Mouse (Mus musculus) thymus, adult 2 months (tissue): ENCODE measurements around the gene Sp6. TPM values are rescaled to one million over a fixed set of nuclear protein-coding genes. Genes with fewer than 3 reads are reported as not detected.

Experiments used
- DNase-seq: peaks from one replicate; pipeline ENCODE4 v3.0.0; 2021
- H3K27ac ChIP-seq: fragments of 200-500 bp; 2 replicates; pipeline ENCODE4 v1.5.1; 2012; ENCODE audit warnings: low read length, control low read depth; ENCODE audit not compliant: control insufficient read depth, insufficient read depth
- H3K27me3 ChIP-seq: fragments of 200-500 bp; 2 replicates; pipeline ENCODE4 v1.6.1; 2012; ENCODE audit warnings: mild to moderate bottlenecking, low read length, moderate library complexity, mixed read lengths; ENCODE audit not compliant: control insufficient read depth, insufficient read depth
- H3K36me3 ChIP-seq: fragments of 200-500 bp; 2 replicates; pipeline ENCODE4 v1.6.1; 2012; ENCODE audit warnings: mild to moderate bottlenecking, low read length, moderate library complexity; ENCODE audit not compliant: control insufficient read depth, insufficient read depth
- H3K4me1 ChIP-seq: fragments of 200-500 bp; replicated peaks from 2 replicates; pipeline ENCODE4 v1.6.1; 2012; ENCODE audit warnings: low read length; ENCODE audit not compliant: control insufficient read depth, insufficient read depth
- H3K4me3 ChIP-seq: fragments of 200-500 bp; 2 replicates; pipeline ENCODE4 v1.5.1; 2012; ENCODE audit warnings: mild to moderate bottlenecking, low read length, control low read depth, moderate library complexity; ENCODE audit not compliant: control insufficient read depth, insufficient read depth
- CTCF ChIP-seq: fragments of 200-500 bp; IDR thresholded peaks from 2 replicates; pipeline ENCODE4 v1.5.1; 2012; ENCODE audit warnings: mild to moderate bottlenecking, control low read depth, low read length, moderate library complexity, borderline replicate concordance; ENCODE audit not compliant: control insufficient read depth, poor library complexity, insufficient read depth; ENCODE audit errors: extremely low read depth
- POLR2A ChIP-seq: fragments of 200-500 bp; IDR thresholded peaks from 2 replicates; pipeline ENCODE4 v1.6.1; 2012; ENCODE audit warnings: mild to moderate bottlenecking, low read length, control low read depth, moderate library complexity; ENCODE audit not compliant: control insufficient read depth, poor library complexity, insufficient read depth; ENCODE audit errors: extremely low read depth
- WGBS: fragments of 180-500 bp; shearing (Covaris S2); methylation state at CpG from one replicate; pipeline ENCODE4 v1.1.7; 2018; 5-methylcytosine and 5-hydroxymethylcytosine counted together
- polyA plus RNA-seq: library from polyadenylated mRNA; depleted of rRNA; stranded (reverse); fragments of >200 nt; gene quantifications from 2 replicates; pipeline ENCODE4 v1.2.3, GENCODE M21; 2012

The Sp6 gene
- polyA plus RNA-seq, 1 experiment, result 5.6 TPM

DNA sequence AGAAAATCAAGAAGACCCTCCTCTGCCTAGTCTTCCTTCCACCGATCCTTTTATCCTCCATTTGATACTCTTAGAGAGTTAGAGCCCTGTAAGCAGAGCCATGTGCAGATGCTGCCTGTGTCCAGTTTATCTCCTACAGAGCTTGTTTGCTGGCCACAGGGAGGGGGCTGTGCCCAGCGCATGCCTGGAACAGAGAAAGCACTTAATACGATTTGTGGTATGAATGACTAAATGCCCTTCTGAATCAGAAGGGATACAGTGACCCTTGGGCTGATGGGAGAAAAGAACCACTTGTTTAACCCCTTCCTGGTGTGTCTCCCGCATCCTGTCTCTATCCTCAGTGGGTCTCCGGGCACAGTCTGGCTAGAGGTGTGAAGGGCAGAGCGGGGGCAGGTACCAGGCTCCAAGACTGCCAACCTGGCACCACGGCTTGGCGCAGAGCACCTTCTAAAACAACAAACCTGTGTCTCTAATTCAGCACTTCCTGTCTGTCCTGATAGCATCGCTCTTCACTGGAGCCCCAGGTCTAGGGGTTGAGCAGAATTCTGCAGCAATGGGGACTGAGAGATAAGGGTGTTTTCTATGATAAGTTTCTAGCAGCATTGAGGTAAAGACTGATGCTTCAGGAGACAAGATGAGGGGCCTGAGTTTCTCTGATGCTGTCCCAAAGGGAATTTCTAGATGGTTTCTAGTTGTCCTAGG, 6.0 kb upstream of the Sp6 start:
- H3K27ac ChIP-seq, result peak overlapping the region; percentile 19; the same call in 1 of the 2 replicates
- TF ChIP-seq POLR2A (no peak), CTCF (no peak)
- 56% methylated on average over 9 of the region's 9 CpGs for WGBS
- DNase-seq, result no peak
- no peak overlapping the region for H3K4me3 ChIP-seq
- no peaks in the 10 kb centered on the region for H3K27me3 ChIP-seq
- H3K36me3 ChIP-seq, result no peaks in the 10 kb centered on the region
- peaks cover 20% of the 10 kb centered on the region for H3K4me1 ChIP-seq

DNA sequence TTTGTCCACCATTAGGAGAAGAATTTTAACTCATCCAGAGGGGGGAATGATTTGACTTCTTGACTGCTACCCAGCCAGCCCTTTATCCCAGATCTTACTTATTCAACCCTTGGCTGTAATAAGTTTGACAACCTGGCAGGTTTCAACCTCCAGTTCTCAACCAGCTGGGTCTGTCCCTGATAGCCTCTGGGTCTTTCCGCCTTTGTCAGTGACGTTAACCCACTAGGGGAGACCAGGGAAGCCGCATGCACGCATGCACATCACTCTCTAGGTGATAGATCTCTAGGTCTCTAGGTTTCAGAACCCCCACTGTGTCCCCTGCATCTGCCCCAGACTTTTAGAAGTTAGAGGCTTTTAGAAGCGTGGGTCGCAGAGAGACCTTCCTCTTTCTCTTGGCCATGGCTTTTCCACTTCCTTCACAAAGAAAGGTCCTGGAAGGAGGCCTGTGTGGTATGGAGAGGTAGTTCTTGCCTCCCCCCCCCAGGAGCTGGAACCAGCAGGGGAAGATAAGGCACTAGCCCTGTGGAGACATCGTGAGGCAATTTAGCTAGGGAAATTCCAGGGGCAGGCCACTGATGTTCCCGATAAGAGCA, 3.9 kb upstream of the Sp6 start:
- H3K4me1 ChIP-seq, result peaks cover 20% of the 10 kb centered on the region
- no peak overlapping the region for H3K4me3 ChIP-seq
- 81% methylated on average over 8 of the region's 8 CpGs for WGBS
- H3K27me3 ChIP-seq, result no peaks in the 10 kb centered on the region
- TF ChIP-seq POLR2A (no peak), CTCF (no peak)
- H3K36me3 ChIP-seq, result no peaks in the 10 kb centered on the region
- no peak for DNase-seq
- no peak overlapping the region for H3K27ac ChIP-seq

DNA sequence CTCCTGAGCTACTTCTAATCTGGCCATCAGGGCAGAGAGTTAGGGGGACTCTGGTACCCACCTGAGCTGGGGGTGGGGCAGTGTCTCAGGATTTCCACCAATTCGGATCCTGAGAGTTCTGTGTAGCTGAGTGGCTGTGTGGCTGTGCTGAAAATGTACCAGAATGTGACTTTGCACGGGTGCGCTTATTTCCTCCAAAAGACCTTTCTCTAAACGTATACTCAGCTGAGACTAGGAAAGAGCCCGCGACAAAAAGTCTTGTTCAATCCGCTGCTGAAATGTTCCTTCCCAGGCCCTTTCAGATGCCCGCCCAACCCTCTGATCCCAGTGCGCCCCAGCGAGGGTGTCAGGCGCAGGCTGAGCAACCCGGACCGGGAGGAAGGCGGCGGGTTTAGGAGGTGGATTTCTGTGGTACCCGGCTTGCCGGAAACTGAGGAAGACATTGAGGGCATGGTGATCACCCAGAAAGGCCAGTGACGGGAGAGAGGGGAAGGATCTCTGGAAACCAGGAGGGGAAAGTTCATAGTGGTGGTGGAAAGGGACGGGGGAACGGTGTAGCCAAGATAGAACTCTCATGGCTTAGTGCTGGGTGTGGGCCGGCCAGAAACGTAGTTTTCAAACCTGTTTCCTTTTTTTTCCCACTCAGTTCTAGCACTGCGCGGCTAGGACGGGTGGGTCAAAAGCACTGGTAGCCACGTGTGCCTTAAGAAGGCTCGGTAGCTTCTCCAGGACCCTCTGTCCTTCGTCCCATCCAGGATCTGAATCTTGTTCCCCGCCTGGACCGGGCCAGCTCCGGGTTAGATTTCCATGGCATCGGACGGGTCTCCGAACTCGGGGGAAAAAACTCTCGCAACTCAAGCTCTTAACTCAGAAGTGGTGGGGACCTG, 4.7 kb downstream of the Sp6 start:
- H3K27me3 ChIP-seq, result peaks cover 32% of the 10 kb centered on the region
- no peak overlapping the region for H3K27ac ChIP-seq
- TF ChIP-seq CTCF (no peak), POLR2A (no peak)
- 2% methylated on average over 36 of the region's 36 CpGs for WGBS
- no peaks in the 10 kb centered on the region for H3K36me3 ChIP-seq
- H3K4me1 ChIP-seq, result peaks cover 38% of the 10 kb centered on the region
- DNase-seq, result no peak
- H3K4me3 ChIP-seq, result peak overlapping the region; percentile 34

DNA sequence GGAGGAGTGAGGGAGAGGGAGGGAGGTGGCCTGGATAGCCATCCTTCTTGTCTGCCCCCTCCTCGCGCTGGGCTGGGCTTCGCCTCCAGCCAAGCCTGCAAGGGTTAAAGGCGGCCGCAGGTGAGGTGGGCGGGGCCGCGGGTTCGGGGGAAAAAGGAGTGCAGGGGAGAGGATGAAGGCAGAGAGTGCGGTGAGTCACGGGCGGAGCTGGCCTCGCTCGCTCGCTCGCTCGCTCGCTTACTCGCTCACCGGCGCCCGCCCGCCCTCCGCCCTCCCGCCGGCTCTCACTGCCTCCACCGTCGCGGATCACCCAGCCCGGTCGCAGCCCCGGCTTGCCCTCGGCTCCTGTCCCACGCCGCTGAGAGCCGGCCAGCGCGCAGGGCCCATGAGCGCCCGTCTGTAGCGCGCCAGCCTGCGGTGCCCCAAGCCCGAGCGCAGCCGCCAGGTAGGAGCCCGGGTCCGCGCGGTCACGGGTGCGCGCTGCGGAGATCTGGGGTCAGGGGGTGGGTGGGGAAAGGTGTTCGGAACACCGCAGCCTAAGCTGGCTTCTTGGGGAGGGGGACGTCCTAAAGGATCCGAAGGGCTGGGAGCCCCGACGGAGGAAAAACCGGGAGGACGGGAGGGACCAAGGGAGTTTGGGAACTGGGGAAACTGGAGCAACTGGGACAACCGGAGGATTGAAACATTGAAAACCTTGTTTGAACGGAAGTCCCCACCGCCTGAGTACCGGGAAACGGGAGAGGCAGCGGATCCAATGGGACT, 5.6 kb downstream of the Sp6 start:
- no peak for TF ChIP-seq POLR2A
- no peak for TF ChIP-seq CTCF
- 3% methylated on average over 68 of the region's 68 CpGs for WGBS
- peak; percentile 61 for DNase-seq
- no peaks in the 10 kb centered on the region for H3K36me3 ChIP-seq
- H3K27me3 ChIP-seq, result peaks cover 32% of the 10 kb centered on the region
- H3K4me1 ChIP-seq, result peaks cover 38% of the 10 kb centered on the region
- H3K4me3 ChIP-seq, result peak overlapping the region; percentile 34
- no peak overlapping the region for H3K27ac ChIP-seq

DNA sequence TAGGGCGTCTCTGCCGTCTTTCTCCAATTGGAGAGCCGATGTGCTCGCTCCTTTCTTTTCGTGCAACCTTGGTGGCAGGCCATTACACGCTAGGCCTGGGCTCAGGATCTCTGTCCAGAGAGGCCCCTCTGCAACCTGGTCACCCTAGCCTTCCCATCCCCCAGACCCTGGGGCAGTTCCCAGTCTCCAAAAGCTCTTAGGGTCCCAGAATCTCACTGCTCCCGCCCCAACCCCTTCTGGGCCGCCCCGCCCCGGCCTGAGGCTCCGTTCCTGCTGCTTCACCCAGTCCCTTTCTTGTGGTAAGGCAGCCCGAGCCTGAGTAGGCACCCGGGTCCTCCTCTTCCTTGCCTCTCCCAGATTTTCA, 6.1 kb downstream of the Sp6 start:
- Histone ChIP-seq H3K4me1 (peaks cover 38% of the 10 kb centered on the region), H3K36me3 (no peaks in the 10 kb centered on the region), H3K4me3 (peak overlapping the region; percentile 34), H3K27ac (no peak overlapping the region), H3K27me3 (peaks cover 32% of the 10 kb centered on the region)
- 14% methylated on average over 13 of the region's 13 CpGs for WGBS
- DNase-seq, result no peak
- TF ChIP-seq POLR2A (no peak), CTCF (no peak)
